Mouse (Mus musculus): Measurements from ENCODE around the gene Naif1.

DNA sequence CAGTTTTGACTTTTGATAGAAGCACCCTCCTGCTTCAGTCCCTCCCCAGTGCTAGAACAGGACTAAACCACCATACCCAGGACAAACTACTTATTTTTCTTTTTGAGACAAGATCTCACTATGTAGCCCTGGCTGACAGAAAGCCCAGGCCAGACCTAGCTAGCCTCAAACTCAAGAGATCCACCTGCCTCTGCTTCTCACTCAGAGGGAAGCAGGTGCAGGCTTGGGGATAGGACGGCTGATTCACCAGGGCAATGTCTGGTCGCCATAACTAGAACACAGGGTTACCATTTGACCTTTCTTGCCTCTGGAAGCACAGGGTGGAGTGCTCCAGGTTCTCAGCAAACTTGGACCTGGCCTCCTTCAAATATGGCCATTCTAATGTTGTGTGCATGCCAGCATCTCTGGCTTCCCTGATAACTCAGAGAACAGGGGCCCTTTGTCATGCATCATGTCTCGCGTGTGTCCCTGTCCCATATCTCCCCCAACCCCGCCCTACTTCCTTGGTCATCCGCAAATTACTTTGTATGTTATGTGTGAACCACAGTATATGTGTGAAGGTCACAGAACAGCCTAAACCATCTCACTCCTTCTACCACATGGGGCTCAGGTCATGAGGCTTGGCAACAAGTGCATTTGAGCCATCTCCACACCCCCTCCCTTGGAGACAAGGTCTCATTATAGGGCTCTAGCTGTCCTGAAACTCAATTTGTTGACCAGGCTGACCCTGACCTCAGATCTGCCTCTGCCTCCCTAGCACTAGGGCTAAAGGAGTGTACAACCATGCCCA, 37.3 kb upstream of the Naif1 start:
- TF ChIP-seq POLR2A (IDR thresholded peaks at IDR 0.05; ENCODE audit: extremely low read depth, insufficient read depth, low read length) (no peak), CTCF (IDR thresholded peaks at IDR 0.05; ENCODE audit: low read depth, low read length) (no peak)

Measured in liver, adult 2 months (tissue).